Mouse (Mus musculus) hindbrain, embryonic 15.5 days (tissue): ENCODE data around the gene Usp47. TPM values are rescaled to one million over a fixed set of nuclear protein-coding genes. Genes with fewer than 3 reads are reported as not detected.

Experiments
- ATAC-seq: fragments of 200-750 bp; cut with Nextera tagmentation; 2 replicates; pipeline ENCODE4 v1.8.0; 2017; ENCODE audit warnings: low read depth, moderate number of reproducible peaks, moderate TSS enrichment; ENCODE audit not compliant: low FRiP score
- H3K27ac ChIP-seq: fragments of 300-500 bp; sonication (generic); replicated peaks from 2 replicates; pipeline ENCODE4 v1.5.1; 2015; ENCODE audit warnings: mild to moderate bottlenecking, inconsistent platforms
- H3K27me3 ChIP-seq: fragments of 300-500 bp; sonication (generic); 2 replicates; pipeline ENCODE4 v1.6.1; 2015; ENCODE audit warnings: control low read depth, inconsistent platforms
- H3K36me3 ChIP-seq: fragments of 300-500 bp; sonication (generic); 2 replicates; pipeline ENCODE4 v1.6.1; 2015; ENCODE audit warnings: control low read depth, inconsistent platforms
- H3K4me1 ChIP-seq: fragments of 300-500 bp; sonication (generic); replicated peaks from 2 replicates; pipeline ENCODE4 v1.6.1; 2015; ENCODE audit warnings: control low read depth, inconsistent platforms
- H3K4me2 ChIP-seq: fragments of 300-500 bp; sonication (generic); 2 replicates; pipeline ENCODE4 v1.6.1; 2015; ENCODE audit warnings: moderate library complexity, mild to moderate bottlenecking, inconsistent platforms
- H3K4me3 ChIP-seq: fragments of 300-500 bp; sonication (generic); 2 replicates; pipeline ENCODE4 v1.5.1; 2015; ENCODE audit warnings: mild to moderate bottlenecking, inconsistent platforms
- H3K9ac ChIP-seq: fragments of 300-500 bp; sonication (generic); 2 replicates; pipeline ENCODE4 v1.6.1; 2015; ENCODE audit warnings: inconsistent platforms
- H3K9me3 ChIP-seq: fragments of 300-500 bp; sonication (generic); 2 replicates; pipeline ENCODE4 v1.6.1; 2016; ENCODE audit warnings: control low read depth, inconsistent platforms
- WGBS: fragments of 180-500 bp; shearing (Covaris S2); methylation state at CpG from one replicate; pipeline ENCODE4 v1.1.7; 2015; 5-methylcytosine and 5-hydroxymethylcytosine counted together
- polyA plus RNA-seq: library from polyadenylated mRNA; unstranded; fragments of >200 nt; fragmentation: Nextera tagmentation; extraction: Ambion mirVana; gene quantifications from 2 replicates; pipeline ENCODE4 v1.2.1, GENCODE M21; 2015

The Usp47 gene
- polyA plus RNA-seq, 1 experiment from 2014 or later = 63.7 TPM

GRCm38 (mm10) chr7:112127954-112128353 lies 104.7 kb downstream of the Usp47 start:
- WGBS = 66% methylated on average over 4 of the region's 4 CpGs

GRCm38 (mm10) chr7:112128810-112129209 lies 105.5 kb downstream of the Usp47 start:
- ATAC-seq = peak; percentile 14; the same call in 1 of the 2 replicates
- 73% methylated on average over 4 of the region's 4 CpGs for WGBS
- Histone ChIP-seq H3K4me3 (no peak overlapping the region), H3K4me1 (0 out of 2 replicates have a peak, but pooled peaks cover 5% of the 10 kb centered on the region), H3K27me3 (no peaks in the 10 kb centered on the region), H3K27ac (no peak overlapping the region), H3K4me2 (no peak overlapping the region), H3K9ac (no peak overlapping the region), H3K9me3 (no peaks in the 10 kb centered on the region), H3K36me3 (no peaks in the 10 kb centered on the region)

More at GRCm38 (mm10) chr7:112127954-112128353, 104.7 kb downstream of the Usp47 start:
- Histone ChIP-seq H3K36me3 (no peaks in the 10 kb centered on the region), H3K9me3 (no peaks in the 10 kb centered on the region), H3K27ac (no peak overlapping the region), H3K4me3 (no peak overlapping the region), H3K9ac (no peak overlapping the region), H3K4me1 (0 out of 2 replicates have a peak, but pooled peaks cover 5% of the 10 kb centered on the region), H3K4me2 (no peak overlapping the region), H3K27me3 (no peaks in the 10 kb centered on the region)
- no peak for ATAC-seq

GRCm38 (mm10) chr7:112129851-112130250 lies 106.5 kb downstream of the Usp47 start:
- Histone ChIP-seq H3K4me3 (no peak overlapping the region), H3K4me2 (no peak overlapping the region), H3K27me3 (no peaks in the 10 kb centered on the region), H3K9me3 (no peaks in the 10 kb centered on the region), H3K27ac (no peak overlapping the region), H3K36me3 (no peaks in the 10 kb centered on the region), H3K9ac (no peak overlapping the region), H3K4me1 (0 out of 2 replicates have a peak, but pooled peaks cover 5% of the 10 kb centered on the region)
- WGBS = 66% methylated on average over 6 of the region's 6 CpGs
- ATAC-seq = no peak

- WGBS = 96% methylated on average over 3 of the region's 3 CpGs
- Histone ChIP-seq H3K4me2 (no peak overlapping the region), H3K36me3 (no peaks in the 10 kb centered on the region), H3K9me3 (no peaks in the 10 kb centered on the region), H3K27me3 (no peaks in the 10 kb centered on the region), H3K4me1 (0 out of 2 replicates have a peak, but pooled peaks cover 5% of the 10 kb centered on the region), H3K27ac (no peak overlapping the region), H3K9ac (no peak overlapping the region), H3K4me3 (no peak overlapping the region)
- ATAC-seq = no peak
Observed at GRCm38 (mm10) chr7:112130660-112131059, 107.4 kb downstream of the Usp47 start.

- ATAC-seq = no peak
- Histone ChIP-seq H3K27me3 (no peaks in the 10 kb centered on the region), H3K36me3 (no peaks in the 10 kb centered on the region), H3K4me2 (no peak overlapping the region), H3K27ac (no peak overlapping the region; the same call in 1 of the 2 replicates), H3K9ac (no peak overlapping the region), H3K4me3 (no peak overlapping the region), H3K4me1 (0 out of 2 replicates have a peak, but pooled peaks cover 5% of the 10 kb centered on the region), H3K9me3 (no peaks in the 10 kb centered on the region)
- 45% methylated on average over 6 of the region's 6 CpGs for WGBS
Observed at GRCm38 (mm10) chr7:112132005-112132404, 108.7 kb downstream of the Usp47 start.

- Histone ChIP-seq H3K27ac (no peak overlapping the region), H3K4me2 (no peak overlapping the region), H3K9ac (no peak overlapping the region), H3K36me3 (no peaks in the 10 kb centered on the region), H3K9me3 (no peaks in the 10 kb centered on the region), H3K4me1 (0 out of 2 replicates have a peak, but pooled peaks cover 5% of the 10 kb centered on the region), H3K4me3 (no peak overlapping the region), H3K27me3 (no peaks in the 10 kb centered on the region)
- no peak for ATAC-seq
- 84% methylated on average over 5 of the region's 5 CpGs for WGBS
Observed at GRCm38 (mm10) chr7:112133277-112133676, 110.0 kb downstream of the Usp47 start.

GRCm38 (mm10) chr7:112135161-112135560 lies 111.9 kb downstream of the Usp47 start:
- no peak overlapping the region for H3K4me2 ChIP-seq
- H3K27me3 ChIP-seq = no peaks in the 10 kb centered on the region
- H3K4me1 ChIP-seq = 0 out of 2 replicates have a peak, but pooled peaks cover 2% of the 10 kb centered on the region
- H3K9me3 ChIP-seq = no peaks in the 10 kb centered on the region
- WGBS = 95% methylated on average over 4 of the region's 4 CpGs
- ATAC-seq = no peak
- H3K4me3 ChIP-seq = no peak overlapping the region
- no peak overlapping the region for H3K27ac ChIP-seq
- no peak overlapping the region for H3K9ac ChIP-seq
- no peaks in the 10 kb centered on the region for H3K36me3 ChIP-seq

GRCm38 (mm10) chr7:112136537-112136936 lies 113.2 kb downstream of the Usp47 start:
- no peaks in the 10 kb centered on the region for H3K36me3 ChIP-seq
- H3K27ac ChIP-seq = no peak overlapping the region
- H3K9ac ChIP-seq = no peak overlapping the region
- H3K4me3 ChIP-seq = no peak overlapping the region
- no peaks in the 10 kb centered on the region for H3K27me3 ChIP-seq
- H3K4me1 ChIP-seq = no peaks in the 10 kb centered on the region
- ATAC-seq = no peak
- H3K4me2 ChIP-seq = no peak overlapping the region
- 78% methylated on average over 5 of the region's 5 CpGs for WGBS
- H3K9me3 ChIP-seq = no peaks in the 10 kb centered on the region

- Histone ChIP-seq H3K4me2 (no peak overlapping the region), H3K4me1 (peaks cover 5% of the 10 kb centered on the region), H3K9me3 (no peaks in the 10 kb centered on the region), H3K4me3 (no peak overlapping the region), H3K27me3 (no peaks in the 10 kb centered on the region), H3K9ac (no peak overlapping the region), H3K36me3 (no peaks in the 10 kb centered on the region), H3K27ac (no peak overlapping the region)
- WGBS = 88% methylated on average over 7 of the region's 7 CpGs
- no peak for ATAC-seq
Observed at GRCm38 (mm10) chr7:112138168-112138508, 114.8 kb downstream of the Usp47 start.

GRCm38 (mm10) chr7:112138509-112139405 lies 115.5 kb downstream of the Usp47 start:
- H3K27me3 ChIP-seq = no peaks in the 10 kb centered on the region
- no peak for ATAC-seq
- no peak overlapping the region for H3K9ac ChIP-seq
- no peak overlapping the region for H3K4me2 ChIP-seq
- no peaks in the 10 kb centered on the region for H3K9me3 ChIP-seq
- H3K27ac ChIP-seq = no peak overlapping the region
- H3K4me3 ChIP-seq = no peak overlapping the region
- 82% methylated on average over 11 of the region's 11 CpGs for WGBS
- H3K4me1 ChIP-seq = peaks cover 11% of the 10 kb centered on the region
- H3K36me3 ChIP-seq = no peaks in the 10 kb centered on the region

- Histone ChIP-seq H3K36me3 (no peaks in the 10 kb centered on the region), H3K4me3 (no peak overlapping the region), H3K27ac (no peak overlapping the region), H3K4me1 (peaks cover 11% of the 10 kb centered on the region), H3K4me2 (no peak overlapping the region), H3K9me3 (no peaks in the 10 kb centered on the region), H3K27me3 (no peaks in the 10 kb centered on the region), H3K9ac (no peak overlapping the region)
- ATAC-seq = no peak
- 85% methylated on average over 2 of the region's 2 CpGs for WGBS
Observed at GRCm38 (mm10) chr7:112140725-112141124, 117.4 kb downstream of the Usp47 start.

- Histone ChIP-seq H3K4me3 (no peak overlapping the region), H3K27ac (no peak overlapping the region), H3K9ac (no peak overlapping the region), H3K4me1 (peaks cover 11% of the 10 kb centered on the region), H3K4me2 (no peak overlapping the region), H3K27me3 (no peaks in the 10 kb centered on the region), H3K9me3 (no peaks in the 10 kb centered on the region), H3K36me3 (no peaks in the 10 kb centered on the region)
- no peak for ATAC-seq
- 64% methylated on average over 3 of the region's 3 CpGs for WGBS
Observed at GRCm38 (mm10) chr7:112142616-112143015, 119.3 kb downstream of the Usp47 start.
